Mouse (Mus musculus): ENCODE data around the gene Cnpy3.

Gene Cnpy3

DNA sequence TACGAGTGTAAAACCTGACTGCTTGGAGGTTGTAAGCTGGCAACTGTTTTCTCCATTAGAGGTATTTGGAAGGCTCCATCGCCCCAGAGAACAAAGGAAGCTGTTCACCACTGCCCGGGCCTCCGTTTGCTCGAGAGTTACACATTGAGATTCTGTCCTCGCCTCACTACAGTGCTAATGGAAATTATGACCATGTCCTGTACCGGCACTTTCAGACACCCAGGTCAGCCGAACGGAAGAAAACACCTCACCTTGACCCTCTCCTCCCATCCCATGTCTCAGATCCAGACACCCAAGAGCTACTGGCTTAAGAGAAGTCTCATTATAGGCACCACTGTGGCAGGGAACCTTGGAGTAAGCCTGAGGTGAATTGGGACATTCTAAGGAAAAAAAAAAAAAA lies 38.2 kb downstream of the Cnpy3 start:
- DNase-seq (ENCODE audit: low spot score): no peak

DNA sequence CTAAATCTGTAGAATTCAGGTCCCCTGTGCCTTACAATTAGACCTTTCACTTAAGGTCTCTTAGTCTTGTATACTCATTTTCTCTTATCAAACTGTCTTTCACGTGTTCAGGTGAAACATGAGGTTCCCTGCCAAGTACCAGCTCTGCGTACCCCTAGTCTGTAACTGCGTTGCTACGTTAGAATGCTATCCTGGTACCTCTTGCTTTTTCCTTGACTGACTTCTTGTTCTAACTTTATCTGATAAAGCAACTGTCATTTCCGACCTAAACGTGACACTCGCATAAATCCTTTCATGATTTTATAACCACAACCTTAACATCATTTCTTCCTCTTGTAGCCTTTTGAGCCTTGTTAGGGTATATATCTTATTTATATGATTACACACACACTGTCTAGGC lies 39.6 kb downstream of the Cnpy3 start:
- DNase-seq (ENCODE audit: low spot score): no peak

GRCm38 (mm10) chr17:46711612-46712271 lies 40.3 kb downstream of the Cnpy3 start:
- DNase-seq (ENCODE audit: low spot score): no peak

DNA sequence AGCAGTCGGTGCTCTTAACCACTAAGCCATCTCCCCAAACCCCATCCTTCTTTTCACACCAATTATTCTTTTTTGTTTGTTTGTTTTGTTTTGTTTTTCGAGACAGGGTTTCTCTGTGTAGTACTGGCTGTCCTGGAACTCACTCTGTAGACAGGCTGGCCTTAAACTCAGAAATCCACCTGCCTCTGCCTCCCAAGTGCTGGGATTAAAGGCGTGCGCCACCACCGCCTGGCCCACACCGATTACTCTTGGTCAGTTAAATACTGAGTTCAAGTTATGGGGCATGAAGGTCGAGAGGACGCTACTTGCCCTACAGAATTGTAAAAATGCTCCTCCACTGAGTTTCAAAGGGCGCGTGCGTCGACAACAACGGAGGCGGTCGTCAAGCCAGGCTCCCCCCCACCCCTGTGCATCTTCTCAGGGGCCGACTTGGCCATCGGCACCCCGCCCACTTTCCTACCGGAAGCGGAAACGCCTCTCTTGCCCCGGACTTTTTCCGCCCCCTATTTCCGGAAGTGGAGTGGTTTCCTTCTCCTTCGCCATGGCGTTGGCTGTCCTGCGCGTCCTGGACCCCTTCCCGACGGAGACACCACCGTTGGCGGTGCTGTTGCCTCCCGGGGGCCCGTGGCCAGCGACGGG lies 40.9 kb downstream of the Cnpy3 start, which contains the start of gene Pex6:
Gene Pex6 (plus strand): TSS at position 505 of the 639 bp plus-strand sequence.
- peak; percentile 96 for DNase-seq (ENCODE audit: low spot score)

GRCm38 (mm10) chr17:46706375-46707089 lies 45.5 kb downstream of the Cnpy3 start:
- DNase-seq (ENCODE audit: low spot score): no peak

GRCm38 (mm10) chr17:46704887-46705835 lies 46.9 kb downstream of the Cnpy3 start, which contains the start of gene Ppp2r5d:
Gene Ppp2r5d, minus strand, starts transcription at chr17:46705111.
- peak; percentile 98 for DNase-seq (ENCODE audit: low spot score)

- peak; percentile 24 for DNase-seq (ENCODE audit: low spot score)
Measured at GRCm38 (mm10) chr17:46703971-46704886, 47.8 kb downstream of the Cnpy3 start.

DNA sequence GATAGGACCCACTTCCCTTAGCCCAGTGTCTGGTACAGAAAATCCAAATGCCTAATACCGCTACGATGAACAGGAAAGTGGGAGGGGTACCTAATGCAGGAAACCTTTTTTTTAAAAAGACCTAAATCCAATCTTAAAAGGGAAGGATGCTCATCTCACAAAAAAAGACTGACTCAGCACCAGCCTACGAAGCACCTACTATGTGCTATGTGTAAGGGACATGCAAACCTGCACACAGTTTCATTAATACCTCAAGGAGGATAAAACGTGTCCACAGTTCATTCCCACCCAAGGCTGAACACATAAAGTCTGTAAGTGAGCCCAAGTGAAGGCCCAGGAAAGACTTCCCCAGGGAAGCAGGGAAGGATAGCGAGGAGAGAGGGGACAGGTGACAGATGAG lies 49.5 kb downstream of the Cnpy3 start:
- no peak for DNase-seq (ENCODE audit: low spot score)

DNA sequence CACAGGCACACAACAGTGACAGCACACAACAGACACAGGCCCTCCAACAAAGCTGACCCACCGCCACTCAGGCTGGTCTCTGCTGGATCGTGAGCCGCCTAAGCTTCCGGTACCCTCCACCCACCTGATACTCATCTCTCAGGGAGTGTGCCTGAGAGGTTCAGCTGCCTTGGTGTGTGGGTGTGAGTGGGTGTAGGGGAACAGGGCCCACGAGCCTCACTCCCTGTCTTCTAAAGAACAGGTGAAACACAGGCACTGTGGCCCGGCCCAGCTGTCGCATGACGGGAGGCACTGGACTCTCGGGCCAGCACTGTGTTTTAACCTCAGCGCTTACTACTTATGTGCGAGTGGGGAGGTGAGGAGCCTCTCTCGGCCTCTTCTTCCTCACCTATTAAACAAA lies 49.9 kb downstream of the Cnpy3 start:
- no peak for DNase-seq (ENCODE audit: low spot score)

DNA sequence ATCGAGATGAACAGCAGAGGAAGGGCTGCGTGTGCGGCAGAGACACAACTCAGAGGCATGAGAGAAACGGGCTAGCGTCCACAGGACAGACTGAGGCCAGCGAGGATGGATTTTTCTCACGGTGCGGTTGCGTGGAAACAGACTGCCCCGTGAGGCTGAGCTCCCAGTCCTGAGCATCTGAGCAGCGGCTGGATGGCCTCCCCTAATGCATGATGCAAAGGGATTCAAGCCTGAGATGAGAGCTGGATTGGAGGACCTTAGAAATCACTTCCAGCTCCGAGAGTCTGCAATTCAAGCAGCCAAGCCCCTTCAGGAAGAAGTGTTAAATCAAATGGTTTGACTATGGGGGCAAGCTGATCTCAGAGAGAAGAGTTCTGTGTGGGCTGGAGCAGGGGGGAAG lies 50.5 kb downstream of the Cnpy3 start:
- DNase-seq (ENCODE audit: low spot score): no peak

DNA sequence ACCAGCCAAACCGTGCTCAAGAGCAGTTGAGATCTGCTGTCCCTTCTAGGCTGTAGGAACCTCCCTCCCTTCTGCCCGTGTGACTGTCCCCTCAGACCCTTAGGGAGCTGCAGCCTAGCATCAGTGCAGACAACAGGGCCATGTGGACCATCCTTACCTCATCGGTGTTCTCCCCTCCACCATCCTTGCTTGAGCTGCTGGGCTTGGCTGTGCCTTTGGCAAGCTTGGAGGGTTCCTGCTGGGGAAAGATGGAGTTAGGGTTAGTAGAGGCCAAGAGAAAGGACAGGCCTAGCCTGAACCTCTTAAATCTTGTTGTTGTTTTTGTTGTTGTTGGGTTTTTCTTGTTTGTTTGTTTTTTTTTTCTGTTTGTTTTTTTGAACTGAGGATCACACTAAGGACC lies 52.1 kb downstream of the Cnpy3 start:
- DNase-seq (ENCODE audit: low spot score): no peak

GRCm38 (mm10) chr17:46699245-46699644 lies 52.8 kb downstream of the Cnpy3 start:
- DNase-seq (ENCODE audit: low spot score): no peak

DNA sequence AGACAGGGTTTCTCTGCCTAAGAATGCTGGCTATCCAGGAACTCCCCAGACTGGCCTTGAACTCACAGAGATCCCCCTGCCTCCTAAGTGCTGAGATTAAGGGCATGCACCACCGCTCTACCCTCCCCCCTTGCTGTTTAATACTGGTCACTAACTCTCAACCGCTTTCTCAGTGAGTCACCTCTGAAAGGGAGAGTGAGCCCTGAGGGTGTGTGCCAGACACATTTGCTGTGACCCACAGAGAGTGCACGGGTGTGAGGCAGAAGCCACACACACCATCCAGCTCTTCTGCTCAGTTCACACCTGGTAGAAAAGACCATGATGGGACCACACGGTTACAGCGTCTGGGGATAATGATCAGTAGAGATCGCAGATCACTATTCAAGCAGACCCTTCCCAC lies 53.5 kb downstream of the Cnpy3 start:
- DNase-seq (ENCODE audit: low spot score): no peak

- no peak for DNase-seq (ENCODE audit: low spot score)
Measured at GRCm38 (mm10) chr17:46694517-46695063, 57.4 kb downstream of the Cnpy3 start.

DNA sequence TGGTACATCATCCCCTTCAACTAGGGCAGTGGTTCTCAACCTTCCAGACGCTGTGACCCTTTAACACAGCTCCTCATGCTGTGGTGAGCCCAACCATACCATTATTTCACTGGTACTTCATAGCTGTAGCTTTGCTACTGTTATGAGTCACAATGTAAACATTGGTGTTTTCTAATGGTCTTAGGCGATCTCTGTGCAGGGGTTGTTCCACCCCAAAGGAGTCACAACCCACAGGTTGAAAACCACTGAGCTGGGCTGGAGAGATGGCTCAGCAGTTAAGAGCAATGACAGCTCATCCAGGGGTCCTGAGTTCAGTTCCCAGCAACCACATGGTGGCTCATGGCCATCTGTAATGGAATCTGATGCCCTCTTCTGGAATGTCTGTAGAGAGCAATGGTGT lies 60.6 kb downstream of the Cnpy3 start:
- DNase-seq (ENCODE audit: low spot score): no peak

DNA sequence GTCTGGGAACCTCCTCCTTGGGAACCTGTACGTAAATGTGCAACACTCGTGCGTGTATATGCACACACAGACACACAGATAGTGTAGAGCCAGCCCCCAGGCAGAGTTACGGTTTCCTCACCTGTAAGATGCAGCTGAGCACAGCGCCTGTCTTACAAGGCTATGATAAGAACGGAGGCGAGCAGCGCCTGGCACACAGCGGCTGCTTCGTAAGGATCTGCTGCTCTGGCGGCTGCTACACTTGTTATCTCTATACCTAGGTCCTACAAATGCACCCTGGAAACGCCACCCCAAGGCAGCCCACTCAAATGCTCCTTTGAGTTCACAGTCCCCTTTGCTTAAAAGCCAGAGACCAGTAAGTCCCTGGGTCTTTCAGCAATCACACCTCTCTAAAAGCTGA lies 61.3 kb downstream of the Cnpy3 start:
- no peak for DNase-seq (ENCODE audit: low spot score)

- DNase-seq (ENCODE audit: low spot score): no peak
Measured at GRCm38 (mm10) chr17:46685913-46686312, 66.1 kb downstream of the Cnpy3 start.

All from embryo, embryonic 10 days (tissue).